Mouse (Mus musculus) megakaryocyte, embryonic 14.5 days (primary cell): ENCODE results near the gene Tle6. TPM values are rescaled to one million over a fixed set of nuclear protein-coding genes. Genes with fewer than 3 reads are reported as not detected.

ENCODE experiments used
- H3K27me3 ChIP-seq: replicated peaks from 2 replicates; pipeline ENCODE3; 2012; ENCODE audit warnings: inconsistent platforms
- H3K36me3 ChIP-seq: replicated peaks from 2 replicates; pipeline ENCODE3; 2012; ENCODE audit warnings: low read length, inconsistent platforms, mixed read lengths
- H3K4me1 ChIP-seq: 2 replicates; pipeline ENCODE4 v1.6.1; 2012; ENCODE audit warnings: inconsistent platforms
- H3K4me3 ChIP-seq: replicated peaks from 2 replicates; pipeline ENCODE3; 2012; ENCODE audit warnings: moderate library complexity, mild to moderate bottlenecking, inconsistent platforms
- H3K9me3 ChIP-seq: 2 replicates; pipeline ENCODE4 v1.6.1; 2012; ENCODE audit warnings: inconsistent platforms
- FLI1 ChIP-seq: IDR thresholded peaks from 2 replicates; pipeline ENCODE4 v1.6.1; 2012; ENCODE audit warnings: low read length, inconsistent platforms, mixed read lengths
- GATA1 ChIP-seq: IDR thresholded peaks from 3 replicates; pipeline ENCODE4 v1.6.1; 2012; ENCODE audit warnings: mixed read lengths, low read length, inconsistent platforms, borderline replicate concordance
- polyA plus RNA-seq: library from polyadenylated mRNA; stranded (reverse); fragments of >175 nt; gene quantifications from 2 replicates; pipeline ENCODE4 v1.2.3, GENCODE M21; 2012; ENCODE audit warnings: low replicate concordance; ENCODE audit not compliant: insufficient read depth

Gene Tle6
- polyA plus RNA-seq, 1 experiment = 69.5 TPM

- H3K36me3 ChIP-seq = peaks cover 42% of the 10 kb centered on the region
- peak overlapping the region; percentile 65 for H3K4me3 ChIP-seq
- H3K4me1 ChIP-seq = peaks cover 78% of the 10 kb centered on the region
- H3K9me3 ChIP-seq = no peaks in the 10 kb centered on the region
- TF ChIP-seq GATA1 (no peak), FLI1 (no peak)
- peaks cover 14% of the 10 kb centered on the region for H3K27me3 ChIP-seq
Observed at GRCm38 (mm10) chr10:81568381-81569191, 32.3 kb downstream of the Tle6 start.

- H3K4me3 ChIP-seq = no peak overlapping the region
- TF ChIP-seq FLI1 (no peak), GATA1 (no peak)
- no peaks in the 10 kb centered on the region for H3K27me3 ChIP-seq
- H3K9me3 ChIP-seq = no peaks in the 10 kb centered on the region
- H3K36me3 ChIP-seq = peaks cover 68% of the 10 kb centered on the region
- peaks cover 84% of the 10 kb centered on the region for H3K4me1 ChIP-seq
Observed at GRCm38 (mm10) chr10:81565257-81566228, 35.3 kb downstream of the Tle6 start.

- Histone ChIP-seq H3K36me3 (peaks cover 68% of the 10 kb centered on the region), H3K4me1 (peaks cover 76% of the 10 kb centered on the region), H3K4me3 (no peak overlapping the region), H3K9me3 (no peaks in the 10 kb centered on the region), H3K27me3 (no peaks in the 10 kb centered on the region)
- no peak for TF ChIP-seq FLI1
- no peak for TF ChIP-seq GATA1
Observed at GRCm38 (mm10) chr10:81564734-81565133, 36.1 kb downstream of the Tle6 start.

GRCm38 (mm10) chr10:81564216-81564615, 36.7 kb downstream of the Tle6 start:
- no peak for TF ChIP-seq GATA1
- TF ChIP-seq FLI1 = no peak
- H3K36me3 ChIP-seq = peaks cover 68% of the 10 kb centered on the region
- H3K4me3 ChIP-seq = no peak overlapping the region
- no peaks in the 10 kb centered on the region for H3K27me3 ChIP-seq
- no peaks in the 10 kb centered on the region for H3K9me3 ChIP-seq
- peaks cover 71% of the 10 kb centered on the region for H3K4me1 ChIP-seq

- Histone ChIP-seq H3K36me3 (peaks cover 68% of the 10 kb centered on the region), H3K4me3 (no peak overlapping the region), H3K9me3 (no peaks in the 10 kb centered on the region), H3K4me1 (peaks cover 70% of the 10 kb centered on the region), H3K27me3 (no peaks in the 10 kb centered on the region)
- TF ChIP-seq GATA1 (no peak), FLI1 (no peak)
Observed at GRCm38 (mm10) chr10:81563481-81563880, 37.4 kb downstream of the Tle6 start.

GRCm38 (mm10) chr10:81562411-81562810, 38.5 kb downstream of the Tle6 start:
- no peaks in the 10 kb centered on the region for H3K9me3 ChIP-seq
- H3K4me1 ChIP-seq = peaks cover 68% of the 10 kb centered on the region
- TF ChIP-seq FLI1 (no peak), GATA1 (no peak)
- H3K27me3 ChIP-seq = no peaks in the 10 kb centered on the region
- peaks cover 64% of the 10 kb centered on the region for H3K36me3 ChIP-seq
- H3K4me3 ChIP-seq = peak overlapping the region; percentile 46

- no peak for TF ChIP-seq GATA1
- TF ChIP-seq FLI1 = no peak
- Histone ChIP-seq H3K9me3 (no peaks in the 10 kb centered on the region), H3K36me3 (peaks cover 49% of the 10 kb centered on the region), H3K4me1 (peaks cover 64% of the 10 kb centered on the region), H3K4me3 (peak overlapping the region; percentile 99), H3K27me3 (no peaks in the 10 kb centered on the region)
Observed at GRCm38 (mm10) chr10:81560719-81561459, 40.0 kb downstream of the Tle6 start.

GRCm38 (mm10) chr10:81559627-81560539, 41.0 kb downstream of the Tle6 start:
- Histone ChIP-seq H3K27me3 (no peaks in the 10 kb centered on the region), H3K4me1 (peaks cover 55% of the 10 kb centered on the region), H3K4me3 (peak overlapping the region; percentile 99), H3K36me3 (peaks cover 39% of the 10 kb centered on the region), H3K9me3 (no peaks in the 10 kb centered on the region)
- TF ChIP-seq GATA1 (no peak), FLI1 (no peak)
